Mouse (Mus musculus) right cerebral cortex, postnatal 14 days (tissue): ENCODE data around the gene Tagln3.

ENCODE experiments used
- DNase-seq: peaks from one replicate; pipeline ENCODE4 v3.0.0; 2022

The Tagln3 gene

DNA sequence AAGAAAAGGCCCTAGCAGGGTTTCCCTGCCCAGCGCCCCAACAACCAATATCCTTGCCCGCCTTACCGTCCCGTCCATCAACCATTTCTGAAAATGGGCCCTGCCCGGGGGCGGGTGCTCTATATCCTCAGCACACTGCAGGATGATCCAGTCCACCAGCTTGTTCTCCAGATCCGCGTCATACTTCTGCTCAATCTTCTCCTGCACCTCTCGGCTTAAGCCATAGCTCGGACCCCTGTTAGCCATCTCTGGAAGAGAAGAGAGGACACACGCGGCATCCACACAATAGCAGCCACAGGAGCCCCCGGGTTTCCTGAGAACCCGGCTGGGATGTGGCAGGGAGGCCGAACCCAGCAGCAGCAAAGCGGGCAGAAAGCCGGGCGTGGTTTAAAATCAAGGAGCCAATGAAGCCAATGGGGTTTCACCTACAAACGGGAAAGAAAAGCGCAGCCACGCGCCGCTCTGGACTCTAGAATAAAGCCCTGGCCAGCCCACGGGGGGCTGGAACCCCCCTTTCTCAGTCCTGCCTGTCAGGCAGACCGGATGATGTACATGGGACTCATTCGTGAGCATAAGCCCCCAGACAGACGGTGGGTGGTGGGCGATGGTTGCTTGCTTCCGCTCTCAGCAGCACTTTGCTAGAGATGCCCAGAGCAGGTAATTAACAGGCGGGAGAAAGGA lies at the start of gene Tagln3:
Gene Tagln3, minus strand, starts transcription at position 548 of the 681 bp plus-strand sequence.
- DNase-seq = peak; percentile 69

DNA sequence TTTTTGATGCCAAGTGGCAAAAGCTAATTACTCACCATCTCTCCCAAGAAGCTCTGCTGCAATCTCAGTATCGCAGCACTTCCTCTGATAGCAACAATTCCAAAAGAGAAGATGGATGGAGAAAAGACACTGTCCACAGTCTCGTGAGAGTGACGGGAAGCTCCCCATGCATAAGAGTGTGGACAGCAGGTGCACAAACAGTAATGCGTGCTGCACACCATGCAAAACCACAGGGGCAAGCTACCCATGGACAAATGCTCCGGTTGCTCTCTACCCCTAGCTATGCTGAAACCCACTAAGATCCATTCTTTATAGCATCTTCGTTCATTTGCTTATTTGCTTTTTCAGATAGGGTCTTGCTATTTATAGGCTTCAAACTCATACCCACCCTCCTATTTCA lies 46.5 kb upstream of the Tagln3 start:
- DNase-seq = no peak

DNA sequence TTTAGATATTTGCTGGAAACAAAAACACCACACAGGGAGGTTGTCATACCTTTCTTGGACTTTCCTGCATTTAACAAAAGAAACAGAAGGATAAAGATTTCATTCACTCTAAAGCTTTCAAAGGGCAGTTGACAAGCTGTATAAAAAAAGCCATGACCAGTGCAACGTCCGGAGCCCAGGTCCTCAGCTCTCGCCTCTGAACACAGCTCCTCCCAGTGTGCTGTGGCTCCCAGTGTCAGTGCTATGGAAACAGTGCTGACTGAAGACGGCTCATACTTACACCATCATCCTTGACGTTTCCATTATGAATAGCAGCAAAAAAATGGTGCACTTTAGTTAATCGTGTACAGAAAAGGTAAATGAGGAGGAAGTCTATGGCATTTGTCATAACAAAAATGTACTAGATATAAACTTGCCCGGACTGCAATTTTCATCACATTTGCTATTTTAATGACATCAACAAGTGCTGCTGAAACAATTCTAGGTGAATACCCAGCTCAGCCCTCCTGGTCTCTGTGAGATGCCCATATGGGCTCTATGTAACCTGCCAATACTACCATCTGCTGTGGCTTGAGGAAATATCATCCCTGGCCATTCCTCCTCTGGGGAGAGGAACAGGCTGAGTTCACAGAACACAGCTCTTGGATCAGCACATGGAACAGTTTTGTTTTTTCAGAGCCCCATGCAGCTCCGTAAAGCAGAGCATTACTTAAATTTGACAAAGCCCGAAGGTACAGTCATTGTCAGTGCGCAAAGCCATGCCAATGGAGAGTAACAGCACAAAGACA lies 43.6 kb upstream of the Tagln3 start:
- DNase-seq = no peak

DNA sequence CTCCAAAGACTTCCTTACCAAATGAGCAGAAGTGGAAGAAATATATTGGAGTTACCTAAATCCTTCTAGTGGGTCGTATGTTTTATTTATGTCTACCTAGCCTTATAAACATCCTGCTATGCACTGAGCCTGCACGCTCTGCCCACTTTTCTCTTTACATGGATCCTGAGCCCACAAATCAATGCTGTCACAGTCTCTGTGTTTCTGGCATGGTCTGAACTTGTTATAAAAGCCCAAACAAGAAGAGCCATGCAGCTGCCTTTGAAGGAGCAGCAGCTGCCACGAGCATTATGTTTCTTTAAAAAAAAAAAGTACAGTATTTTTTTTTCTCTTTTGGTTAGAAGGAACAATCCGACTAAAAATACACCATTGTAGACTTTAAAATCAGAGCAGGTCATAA lies 43.0 kb upstream of the Tagln3 start:
- no peak for DNase-seq

DNA sequence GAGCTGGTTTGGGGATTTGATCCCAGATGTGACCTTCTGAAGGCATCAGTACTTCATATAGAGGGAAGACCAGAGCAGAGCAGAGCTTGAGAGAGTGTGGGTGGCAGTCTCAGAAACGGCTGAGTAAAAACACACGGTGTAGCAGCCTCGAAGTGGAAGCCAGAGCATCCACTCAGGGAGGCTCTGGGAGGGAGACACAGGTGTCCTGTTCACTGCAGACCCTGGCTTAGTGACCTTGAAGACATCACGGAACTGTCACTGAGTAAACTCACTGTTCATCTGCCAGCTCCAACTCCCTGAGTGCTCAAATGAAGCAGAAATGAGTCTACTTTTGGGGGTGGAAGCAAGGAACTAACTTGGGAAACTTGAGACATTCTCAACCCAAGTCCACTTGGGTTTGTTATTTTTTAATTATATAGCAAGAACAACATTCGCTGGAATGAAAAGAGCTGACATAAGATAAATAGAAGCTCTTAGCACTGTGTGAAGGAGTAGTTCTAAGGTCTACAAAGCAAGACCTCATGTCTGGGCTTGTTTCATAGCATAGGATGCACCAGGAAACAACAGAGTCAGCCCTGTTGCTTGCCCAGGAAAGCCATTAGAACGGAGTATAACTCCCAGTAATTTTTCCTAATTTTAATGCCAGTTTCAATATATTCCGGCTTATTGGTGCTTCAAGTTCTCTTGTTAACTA lies 41.5 kb upstream of the Tagln3 start:
- DNase-seq = no peak

DNA sequence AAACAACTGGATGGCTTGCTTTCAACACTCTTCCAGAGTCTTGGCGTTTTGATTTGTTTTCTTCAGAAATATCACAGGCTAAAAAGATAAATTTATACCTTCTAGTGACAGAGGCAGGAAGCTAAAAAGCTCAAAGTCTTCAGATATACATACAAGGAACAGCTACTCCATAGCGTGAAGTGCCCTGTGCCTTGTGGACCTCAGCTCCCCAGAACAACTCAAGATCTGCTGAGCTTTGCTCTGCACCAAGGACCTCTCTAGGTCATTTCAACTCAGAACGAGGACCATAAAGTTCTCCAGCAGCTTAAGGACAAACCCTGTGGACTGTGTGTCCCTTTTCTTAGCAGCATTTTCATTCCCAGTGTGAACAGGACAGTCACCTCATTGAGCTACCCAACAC lies 40.7 kb upstream of the Tagln3 start:
- DNase-seq = no peak

DNA sequence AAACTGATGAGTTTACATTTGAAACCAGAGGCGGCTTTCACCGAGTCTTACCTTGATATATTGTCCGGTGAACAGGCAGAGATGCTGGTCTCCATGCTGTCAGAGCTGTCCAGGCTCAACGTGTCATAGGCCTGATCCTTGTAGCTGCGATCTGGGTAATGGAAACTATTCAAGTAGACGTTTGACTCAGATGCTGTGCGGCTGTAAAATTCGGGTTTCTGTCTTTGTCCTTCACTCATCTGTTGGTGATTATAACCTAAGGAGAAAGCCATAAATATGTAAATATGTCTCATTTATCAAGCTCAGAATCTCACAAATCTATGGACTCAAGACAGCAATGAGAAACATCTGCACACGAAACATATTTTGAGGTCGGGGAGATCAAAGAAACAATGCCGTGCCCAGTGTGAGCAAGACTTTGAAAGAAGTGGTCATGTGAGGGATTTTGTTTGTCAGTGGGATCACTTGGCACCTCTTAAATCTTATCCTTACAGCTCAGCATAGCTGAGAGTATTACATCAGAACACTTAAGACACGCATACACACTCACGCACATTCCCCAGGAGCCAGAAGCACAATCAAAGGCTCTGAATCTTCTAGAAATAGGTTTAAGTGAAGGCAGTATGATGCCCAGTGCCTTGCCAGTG lies 38.6 kb upstream of the Tagln3 start:
- DNase-seq = no peak

DNA sequence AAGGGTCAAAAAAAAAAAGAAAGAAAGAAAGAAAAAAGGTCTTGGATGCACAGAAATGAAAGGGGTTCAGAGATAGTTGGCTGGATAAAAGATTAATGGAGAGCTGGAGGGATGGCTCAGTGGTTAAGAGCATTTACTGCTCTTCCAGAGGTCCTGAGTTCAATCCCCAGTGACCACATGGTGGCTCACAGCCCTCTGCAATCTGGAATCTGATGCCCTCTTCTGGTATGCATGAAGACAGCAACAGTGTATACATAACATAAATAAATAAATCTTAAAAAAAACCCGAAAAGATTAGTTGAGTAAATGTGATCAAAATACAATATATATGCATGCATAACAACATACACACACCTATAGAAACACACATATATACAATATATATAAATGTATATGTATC lies 37.0 kb upstream of the Tagln3 start:
- DNase-seq = no peak

DNA sequence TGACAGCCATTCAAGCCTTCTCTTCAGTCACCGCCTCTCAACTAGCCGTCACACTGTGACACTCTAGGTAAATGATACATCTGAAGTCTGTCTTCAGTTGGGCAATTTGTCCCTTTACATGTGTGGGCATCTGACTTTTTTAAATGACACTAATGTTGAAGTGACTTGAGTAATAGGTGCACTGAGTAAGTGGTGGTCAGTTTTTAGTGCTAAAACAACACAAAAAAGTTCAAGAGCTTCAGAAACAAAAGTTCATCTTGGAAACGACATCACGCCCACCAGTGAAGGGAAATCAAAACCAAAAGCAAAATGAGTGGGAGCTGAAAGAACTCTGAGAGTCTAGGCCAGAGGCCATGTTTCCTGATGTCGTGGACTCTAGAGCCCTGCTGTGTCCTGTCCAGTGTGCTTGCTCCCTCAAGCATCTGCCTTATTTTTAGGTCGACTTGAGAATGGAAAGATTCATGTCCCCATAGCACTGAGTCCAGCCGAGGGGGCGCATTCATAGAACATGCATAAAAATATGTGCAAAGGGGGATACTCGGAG lies 34.4 kb upstream of the Tagln3 start:
- DNase-seq = no peak

DNA sequence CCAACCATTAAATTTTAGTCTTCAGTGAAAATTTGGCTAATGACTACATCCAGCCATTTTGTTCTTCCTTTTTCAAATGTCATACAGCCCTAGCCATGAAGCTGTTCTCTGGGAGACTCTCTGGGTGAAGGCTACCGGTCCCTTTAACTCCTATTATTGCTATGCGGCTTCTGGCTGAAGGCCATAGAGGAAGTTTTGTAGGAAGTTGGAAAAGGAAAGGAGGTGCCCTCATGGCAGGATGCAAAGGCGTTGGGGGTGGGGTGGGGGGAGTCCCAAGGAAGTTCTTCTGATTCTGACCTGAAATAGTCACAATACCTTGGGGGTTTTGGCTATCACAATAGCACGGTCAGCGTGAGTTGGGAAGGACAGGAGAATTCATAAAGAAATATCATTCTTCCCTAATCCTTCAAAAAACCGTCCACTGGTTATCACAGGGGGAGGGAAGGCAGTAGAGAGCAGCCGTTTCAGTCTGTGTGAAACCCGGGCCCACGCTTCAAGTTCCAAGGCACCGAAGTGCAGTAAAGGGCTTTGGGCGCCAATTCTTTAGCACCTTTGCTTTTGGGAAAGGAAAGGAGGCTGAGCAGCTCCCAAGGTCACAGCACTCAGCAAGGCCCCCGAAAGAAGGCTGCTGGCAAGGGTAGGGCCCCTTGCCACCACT lies 33.1 kb upstream of the Tagln3 start:
- no peak for DNase-seq

DNA sequence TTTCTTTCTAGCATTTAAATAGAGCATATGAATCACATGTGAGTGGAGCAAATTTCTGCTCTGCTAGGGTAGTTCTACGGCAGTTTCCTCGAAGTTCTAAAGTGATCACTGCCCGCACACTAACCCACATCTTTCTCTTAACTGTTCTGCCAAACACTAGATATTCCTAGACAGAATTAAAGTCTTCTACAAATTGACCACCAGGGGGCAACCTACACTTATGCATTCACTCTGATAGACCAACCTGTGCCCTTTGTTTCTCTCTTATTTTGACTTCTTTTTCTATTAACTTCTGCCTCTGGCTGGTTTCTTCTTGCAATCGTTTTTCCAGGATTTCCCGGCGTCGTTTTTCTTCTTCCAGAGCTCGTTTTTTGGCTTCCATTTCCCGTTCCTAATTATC lies 32.4 kb upstream of the Tagln3 start:
- peak; percentile 19 for DNase-seq

DNA sequence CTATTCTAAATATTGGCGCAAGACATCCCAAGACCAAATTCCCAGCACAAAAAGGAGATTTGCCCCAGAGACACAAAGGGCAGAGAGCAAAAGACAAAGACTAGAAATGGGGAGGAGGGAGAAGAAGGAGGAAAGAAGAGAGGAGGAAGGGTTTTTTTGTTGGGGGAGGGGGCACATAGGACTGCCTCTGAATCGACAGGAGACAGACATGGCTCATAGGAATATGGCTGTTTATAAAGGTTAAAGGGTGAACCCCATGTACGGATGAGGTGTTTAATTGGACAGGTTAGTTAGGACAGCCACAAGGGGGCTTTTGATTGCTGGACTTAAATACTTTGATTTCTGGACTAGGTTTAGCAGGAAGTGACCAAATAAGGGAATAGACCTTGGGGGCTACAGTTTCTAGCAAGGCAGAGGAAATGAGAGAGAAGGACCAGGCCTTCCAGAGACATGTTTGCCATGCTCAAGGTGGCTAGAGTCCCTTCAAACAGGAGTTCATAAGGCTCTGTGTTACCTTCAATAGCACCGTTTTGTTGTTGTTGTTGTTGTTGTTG lies 19.3 kb upstream of the Tagln3 start:
- no peak for DNase-seq

DNA sequence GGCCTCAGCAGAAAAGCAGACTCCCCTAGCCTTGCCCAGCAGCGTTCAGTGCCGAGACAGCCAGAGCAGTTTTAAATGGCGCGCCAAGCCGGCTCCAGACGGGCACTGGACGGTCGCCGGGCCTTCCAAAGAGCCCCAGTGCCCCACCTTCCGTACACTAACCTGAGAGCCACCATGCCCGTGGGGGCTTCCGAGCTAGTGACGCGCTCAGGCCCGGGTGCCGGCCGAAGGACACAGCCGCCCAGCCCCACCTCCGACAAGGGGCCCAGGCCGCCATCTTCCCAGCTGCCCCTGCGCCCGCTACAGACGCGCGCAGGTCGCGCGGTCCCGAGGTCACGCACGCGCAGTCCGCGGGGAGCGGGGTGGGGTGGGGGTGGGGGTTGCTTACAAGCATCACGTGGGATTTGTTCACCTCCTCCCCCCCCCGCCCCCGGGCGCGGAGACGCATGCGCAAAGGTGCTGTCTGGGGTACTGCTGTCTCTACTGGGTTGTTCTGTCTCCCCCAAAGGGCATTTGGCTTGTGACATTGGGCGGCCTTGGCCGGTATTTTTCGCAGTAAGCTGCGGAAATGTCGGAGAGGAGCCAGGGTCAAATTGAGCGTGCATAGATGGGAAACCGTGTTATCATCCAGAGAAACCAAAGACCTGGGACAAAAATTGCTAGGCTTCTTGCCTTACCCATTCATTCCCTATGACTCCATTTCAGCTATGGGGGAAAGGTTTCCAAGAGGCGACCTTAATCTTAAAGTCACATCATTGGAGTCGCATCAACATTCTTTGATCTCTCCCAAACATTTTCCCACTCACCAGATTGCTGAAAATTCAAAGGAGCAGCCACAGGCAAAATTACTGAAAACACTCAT lies 18.4 kb upstream of the Tagln3 start, which contains the start of gene Abhd10:
Gene Abhd10, minus strand, starts transcription at position 341 of the 862 bp plus-strand sequence.
- peak; percentile 96 for DNase-seq

DNA sequence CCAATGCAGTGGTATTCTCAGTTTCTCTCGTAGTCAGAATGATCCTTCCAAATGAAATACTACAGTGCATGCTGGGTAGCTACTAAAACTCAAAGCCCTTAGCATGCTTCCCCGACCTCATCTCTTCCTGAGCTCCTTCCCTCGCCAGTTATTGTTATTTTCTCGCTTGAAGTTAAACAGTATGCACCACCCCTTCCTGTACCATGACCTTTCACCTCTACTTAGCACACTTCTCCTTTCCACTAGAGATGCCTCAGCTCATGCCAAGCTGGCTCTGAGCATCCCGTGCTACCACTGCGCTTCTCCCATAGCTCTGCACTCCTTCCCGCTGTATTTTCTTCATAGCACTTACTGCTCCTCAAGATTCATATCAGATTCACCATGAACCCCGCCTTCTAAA lies 13.5 kb upstream of the Tagln3 start:
- DNase-seq = no peak

DNA sequence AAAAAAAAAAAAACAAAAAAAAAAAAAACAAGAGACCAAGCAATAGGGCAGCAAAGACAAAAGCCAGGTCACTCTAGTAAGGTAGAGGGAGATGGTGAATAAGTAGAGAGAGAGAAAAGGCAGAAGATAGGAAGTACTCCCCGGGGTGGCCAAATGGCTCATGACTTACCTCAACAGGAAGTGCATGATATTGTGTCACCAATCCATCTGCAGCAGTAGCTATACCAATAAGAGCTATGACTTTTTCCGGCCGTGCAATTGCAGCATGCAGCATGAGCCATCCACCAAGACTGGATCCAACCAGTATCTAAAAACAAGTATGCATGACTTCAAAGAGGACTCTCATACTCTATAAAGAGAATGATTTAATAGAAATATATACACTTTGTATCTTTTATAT lies 12.3 kb upstream of the Tagln3 start:
- DNase-seq = no peak

DNA sequence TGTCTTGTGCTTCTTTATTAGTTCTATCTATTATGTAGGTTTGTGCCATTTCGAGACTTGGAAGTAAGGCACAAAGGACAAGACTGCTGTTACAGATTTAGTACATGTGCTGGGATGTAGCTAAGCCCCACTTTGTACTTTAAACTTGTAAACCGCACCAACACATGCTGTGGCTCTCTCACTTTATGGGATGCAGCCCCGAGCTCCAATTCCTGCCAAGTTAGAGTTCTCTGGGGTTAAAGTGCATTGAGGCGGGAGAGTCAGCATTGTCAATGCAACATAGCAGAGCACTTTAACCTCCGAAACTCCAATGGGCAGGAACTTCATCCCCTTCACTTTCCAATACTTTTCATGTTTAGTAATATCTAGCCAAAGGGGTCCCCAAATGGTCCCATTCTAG lies 4.8 kb upstream of the Tagln3 start:
- no peak for DNase-seq

DNA sequence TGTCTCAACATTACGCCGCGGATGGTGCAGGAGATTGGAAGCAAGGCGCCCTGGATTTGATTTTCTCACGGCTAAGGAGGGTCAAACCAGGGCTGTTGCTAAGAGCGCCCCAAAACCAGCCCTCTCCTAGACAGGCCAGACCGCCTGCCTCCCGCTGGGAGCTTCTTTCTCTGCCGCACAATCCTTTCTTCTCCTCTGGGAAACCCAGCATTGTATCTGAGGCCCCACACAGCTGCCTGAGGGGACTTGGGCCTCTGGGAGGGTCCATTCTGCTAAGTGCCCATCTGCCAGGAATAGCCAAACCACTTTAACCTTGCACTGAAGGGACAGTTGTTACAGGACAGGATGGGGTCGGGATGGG lies 314 bp upstream of the Tagln3 start:
- DNase-seq = peak; percentile 50

DNA sequence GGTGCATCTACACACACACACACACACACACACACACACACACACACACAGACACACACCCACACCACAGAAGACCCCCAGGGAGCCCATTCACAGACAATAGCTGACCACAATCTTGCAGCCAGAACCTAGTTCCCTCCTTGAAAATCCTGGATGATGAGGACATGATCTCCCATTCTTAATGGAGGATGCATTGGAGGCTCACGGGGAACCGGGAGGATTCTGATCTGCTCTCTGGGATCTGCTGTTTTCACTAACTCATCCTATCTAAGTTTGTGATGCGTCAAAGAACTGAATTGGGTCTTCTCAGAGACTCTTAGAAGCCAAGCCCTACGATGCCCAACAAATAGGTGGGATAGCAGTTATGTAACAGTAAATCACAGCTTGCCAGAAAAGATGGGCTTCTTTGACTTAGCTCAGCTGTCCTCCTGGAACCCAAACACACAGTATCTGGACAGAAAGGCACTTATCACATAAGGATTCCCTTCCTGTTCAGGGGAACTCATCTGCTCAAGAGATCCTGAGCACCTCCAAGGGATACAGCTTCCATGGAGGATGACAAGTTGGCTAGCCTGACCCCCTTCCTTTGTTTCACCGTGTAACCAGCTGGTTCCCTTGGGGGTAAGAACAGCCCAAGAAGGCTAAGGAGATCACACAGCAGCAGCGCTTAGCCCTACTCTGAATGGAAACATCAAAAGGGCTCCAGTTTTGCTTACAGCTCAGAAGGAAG lies 1.1 kb downstream of the Tagln3 start:
- no peak for DNase-seq

DNA sequence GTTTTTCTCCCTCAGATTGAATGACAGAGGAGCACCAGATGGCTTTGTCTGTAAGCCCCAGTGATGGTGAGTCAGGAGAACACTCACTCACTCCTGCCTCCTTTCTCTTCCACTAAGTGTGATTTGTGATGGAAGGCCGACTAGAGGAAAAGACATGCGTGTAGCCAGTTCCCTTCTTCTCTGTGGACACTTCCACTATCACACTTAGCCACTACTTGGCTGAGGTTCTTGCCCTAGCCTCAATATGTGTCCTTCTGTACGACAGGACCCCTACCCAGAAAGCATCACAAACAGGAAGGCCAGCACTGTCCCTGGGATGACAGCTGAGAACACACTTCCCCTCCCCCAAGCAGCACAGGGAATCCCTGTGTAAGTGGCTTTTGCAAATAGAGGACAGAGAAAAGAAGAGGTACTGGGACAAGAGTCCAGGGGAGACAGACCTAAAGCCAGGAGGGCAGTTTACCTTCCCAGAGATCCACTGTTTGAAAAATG lies 1.9 kb downstream of the Tagln3 start:
- DNase-seq = no peak

DNA sequence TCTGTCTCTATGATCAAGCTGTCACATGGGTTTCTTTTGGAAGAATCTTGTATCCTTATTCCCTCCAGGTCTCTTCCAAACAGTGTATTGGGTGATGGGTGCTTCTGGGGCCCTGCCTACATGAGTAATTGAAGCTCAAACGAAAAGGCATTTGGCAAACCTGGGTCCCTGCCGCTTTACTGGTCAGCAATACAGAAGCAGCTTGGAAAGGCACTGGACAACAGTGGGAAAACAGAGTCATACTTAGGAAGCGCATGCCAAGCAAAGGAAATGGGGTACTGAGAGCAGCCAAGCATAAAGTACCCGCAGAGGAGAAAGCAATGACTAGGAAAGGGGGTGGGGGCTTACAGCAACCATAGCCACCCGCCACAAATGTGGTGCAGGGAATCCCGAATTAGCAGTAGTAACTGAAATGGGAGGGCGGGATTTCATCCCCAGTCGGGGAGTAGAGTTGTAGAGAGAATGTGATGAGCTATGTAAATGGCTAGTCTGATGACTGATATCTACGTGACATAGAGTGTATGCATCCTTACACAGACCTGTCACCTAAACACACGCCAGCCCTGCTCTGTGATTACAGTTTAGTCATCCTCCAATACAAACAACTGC lies 4.3 kb downstream of the Tagln3 start:
- DNase-seq = no peak
